Mouse (Mus musculus) bone marrow macrophage, adult 2 months (primary cell): ENCODE measurements at regions not wholly inside any gene's neighbourhood (a gene's known extent, or its start where the extent isn't known, plus 50 kb on each side); places are given as distances from the start of the nearest gene placed in this dataset.

ENCODE experiments used
- CTCF ChIP-seq: IDR thresholded peaks from 2 replicates; pipeline ENCODE4 v1.5.1; 2012; ENCODE audit warnings: low read depth, mild to moderate bottlenecking, low read length, moderate library complexity
- POLR2A ChIP-seq: IDR thresholded peaks from 2 replicates; pipeline ENCODE4 v1.6.1; 2012; ENCODE audit warnings: mild to moderate bottlenecking, low read depth, low read length, borderline replicate concordance

DNA sequence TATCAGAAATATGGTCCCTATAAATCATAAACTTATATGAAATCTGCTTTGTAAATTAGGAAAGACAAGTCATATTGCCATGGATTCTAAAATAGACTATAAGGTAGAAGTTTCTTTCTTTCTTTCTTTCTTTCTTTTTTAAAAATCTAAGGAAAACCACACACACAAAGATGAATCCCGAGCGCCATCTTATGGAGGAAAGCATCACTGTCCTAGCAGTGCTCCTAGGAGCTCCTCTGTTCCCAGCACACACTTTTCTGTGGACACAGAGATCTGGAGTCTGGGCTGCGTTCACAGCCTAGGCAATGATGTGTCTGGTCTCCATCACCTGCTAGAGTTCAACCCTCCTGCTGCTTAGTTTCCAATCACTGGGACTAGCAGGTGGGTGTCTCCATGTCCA, 65.2 kb upstream of the Slc22a22 start:
- TF ChIP-seq CTCF (no peak), POLR2A (no peak)
